Mouse (Mus musculus) Patski (cell line): ENCODE data around the gene Gpr12. TPM values are rescaled to one million over a fixed set of nuclear protein-coding genes. Genes with fewer than 3 reads are reported as not detected.
"Not testable (repeated sequence)": the region's sequence is repeated elsewhere in the genome, so short reads cannot be mapped to it uniquely, and the experiment has no call there.

Experiments used
- ATAC-seq: fragments of 100-300 bp; one replicate; pipeline ENCODE4 v1.8.0; 2021
- CTCF ChIA-PET: fragments of 350-600 bp; sonication (Branson Sonifier 250); formaldehyde crosslinking; loops from one replicate; lab custom pipeline; 2022; ENCODE audit warnings: inconsistent platforms; lab: Charles Lee
- POLR2A ChIA-PET: fragments of 350-600 bp; sonication (Branson Sonifier 250); formaldehyde crosslinking; loops from one replicate; lab custom pipeline; 2022; ENCODE audit warnings: antibody characterized with exemption, inconsistent platforms; lab: Charles Lee
- DNase-seq: peaks from one replicate; pipeline ENCODE4 v3.0.0-alpha.2; 2011; ENCODE audit warnings: low read depth, low spot score
- H3K27me3 ChIP-seq: fragments of 371-371 bp; one replicate; pipeline ENCODE4 v1.5.1; 2021
- CTCF ChIP-seq: fragments of 100-300 bp; IDR thresholded peaks from one replicate; pipeline ENCODE4 v1.5.1; 2021
- in situ Hi-C: fragments of 300-500 bp; cut with MboI; formaldehyde crosslinking; loops from 3 replicates; pipeline ENCODE4 v1.11.1; 2018; ENCODE audit warnings: low pct_unique_long_range_greater_than_20kb, mixed read lengths
- polyA plus RNA-seq: library from polyadenylated mRNA; unstranded; gene quantifications from one replicate; pipeline ENCODE4 v1.2.3, GENCODE M21; 2021

Gene Gpr12
- polyA plus RNA-seq, 1 experiment from 2014 or later: 0.03 TPM

- ATAC-seq (no peak), DNase-seq (no peak)
- ChIA-PET CTCF (no interaction called here), POLR2A (no interaction called here)
- in situ Hi-C loops: loop anchor here (10.0 kb wide), 1 partner anchor 232 kb away; no protein-coding TSS in a partner anchor
- H3K27me3 ChIP-seq: peaks cover 47% of the 10 kb centered on the region
- no peak for TF ChIP-seq CTCF
Observed at GRCm38 (mm10) chr5:146586357-146587070, 1.5 kb upstream of the Gpr12 start.

- ChIA-PET POLR2A (no interaction called here), CTCF (no interaction called here)
- H3K27me3 ChIP-seq: peaks cover 47% of the 10 kb centered on the region
- no peak for TF ChIP-seq CTCF
- no peak for ATAC-seq
- in situ Hi-C loops: loop anchor here (10.0 kb wide), 1 partner anchor 230 kb away; no protein-coding TSS in a partner anchor
- DNase-seq: no peak
Observed at GRCm38 (mm10) chr5:146585307-146585651, 240 bp upstream of the Gpr12 start.

GRCm38 (mm10) chr5:146584156-146584477 lies 922 bp downstream of the Gpr12 start:
- no peak for ATAC-seq

GRCm38 (mm10) chr5:146576668-146577067 lies 8.4 kb downstream of the Gpr12 start:
- peaks cover 20% of the 10 kb centered on the region for H3K27me3 ChIP-seq
- POLR2A ChIA-PET: no interaction called here
- CTCF ChIA-PET: no interaction called here
- DNase-seq (no peak), ATAC-seq (no peak)
- no peak for TF ChIP-seq CTCF
- in situ Hi-C loops: no loop called here

More at GRCm38 (mm10) chr5:146584156-146584477, 922 bp downstream of the Gpr12 start:
- ChIA-PET POLR2A (no interaction called here), CTCF (no interaction called here)
- DNase-seq: no peak
- TF ChIP-seq CTCF: no peak
- in situ Hi-C loops: loop anchor here (10.0 kb wide), 1 partner anchor 229 kb away; no protein-coding TSS in a partner anchor
- H3K27me3 ChIP-seq: peaks cover 52% of the 10 kb centered on the region

- ATAC-seq, in situ Hi-C loops, POLR2A ChIA-PET, DNase-seq: not testable (repeated sequence)
- H3K27me3 ChIP-seq: peaks cover 11% of the 10 kb centered on the region
- CTCF ChIA-PET: interaction anchor here (1.1 kb wide), 1 partner anchor 9 kb away, joined by 3 read pairs; no protein-coding TSS in a partner anchor
Observed at GRCm38 (mm10) chr5:146572735-146573042, 12.3 kb downstream of the Gpr12 start.

GRCm38 (mm10) chr5:146571830-146572734 lies 13.0 kb downstream of the Gpr12 start:
- CTCF ChIA-PET: interaction anchor here (1.1 kb wide), 1 partner anchor 8 kb away, joined by 3 read pairs; no protein-coding TSS in a partner anchor
- peaks cover 15% of the 10 kb centered on the region for H3K27me3 ChIP-seq
- in situ Hi-C loops, ATAC-seq, DNase-seq, POLR2A ChIA-PET: not testable (repeated sequence)

GRCm38 (mm10) chr5:146570179-146570578 lies 14.9 kb downstream of the Gpr12 start:
- ATAC-seq, in situ Hi-C loops, DNase-seq, CTCF ChIA-PET, POLR2A ChIA-PET: not testable (repeated sequence)
- peaks cover 15% of the 10 kb centered on the region for H3K27me3 ChIP-seq

- DNase-seq (no peak), ATAC-seq (no peak)
- CTCF ChIA-PET: no interaction called here
- POLR2A ChIA-PET: no interaction called here
- in situ Hi-C loops: loop anchor here (5.0 kb wide), 1 partner anchor 420 kb away; no protein-coding TSS in a partner anchor
- H3K27me3 ChIP-seq: peaks cover 5% of the 10 kb centered on the region
- TF ChIP-seq CTCF: peak; percentile 55
Observed at GRCm38 (mm10) chr5:146567054-146567453, 18.0 kb downstream of the Gpr12 start.

GRCm38 (mm10) chr5:146564259-146564658 lies 20.8 kb downstream of the Gpr12 start:
- no peak for ATAC-seq
- ChIA-PET POLR2A (no interaction called here), CTCF (interaction anchor here (0.7 kb wide), 1 partner anchor 8 kb away, joined by 3 read pairs; no protein-coding TSS in a partner anchor)

GRCm38 (mm10) chr5:146555836-146556235 lies 29.2 kb downstream of the Gpr12 start, which contains the start of gene Gm3415:
Gene Gm3415 (plus strand): TSS chr5:146556136.
- in situ Hi-C loops, CTCF ChIA-PET: not testable (repeated sequence)

More at GRCm38 (mm10) chr5:146564259-146564658, 20.8 kb downstream of the Gpr12 start:
- peaks cover 5% of the 10 kb centered on the region for H3K27me3 ChIP-seq
- TF ChIP-seq CTCF: no peak
- in situ Hi-C loops: no loop called here
- no peak for DNase-seq

GRCm38 (mm10) chr5:146537347-146537746 lies 47.7 kb downstream of the Gpr12 start, which contains the start of gene Gm3409:
Gene Gm3409 (plus strand): TSS chr5:146537647.
- in situ Hi-C loops: not testable (repeated sequence)

More at GRCm38 (mm10) chr5:146555836-146556235, 29.2 kb downstream of the Gpr12 start, which contains the start of gene Gm3415:
- ATAC-seq, H3K27me3 ChIP-seq, DNase-seq, POLR2A ChIA-PET: not testable (repeated sequence)

More at GRCm38 (mm10) chr5:146537347-146537746, 47.7 kb downstream of the Gpr12 start, which contains the start of gene Gm3409:
- DNase-seq, H3K27me3 ChIP-seq, POLR2A ChIA-PET, ATAC-seq, CTCF ChIA-PET: not testable (repeated sequence)

Other genes with a start within 250 kb of the Gpr12 start
- 19.0 TPM for gene Wasf3, start 200.3 kb downstream of the Gpr12 start, polyA plus RNA-seq
- gene Gm6408, start 103.3 kb downstream of the Gpr12 start, polyA plus RNA-seq: not detected
- not detected for gene Gm6370, start 93.9 kb downstream of the Gpr12 start, polyA plus RNA-seq
- not detected for gene 4930449I24Rik, start 82.8 kb downstream of the Gpr12 start, polyA plus RNA-seq
- gene Gm3402, start 71.1 kb downstream of the Gpr12 start, polyA plus RNA-seq: not detected
- gene Gm3404, start 59.4 kb downstream of the Gpr12 start, polyA plus RNA-seq: not detected
- gene Gm3409, start 47.6 kb downstream of the Gpr12 start, polyA plus RNA-seq: not detected
- gene Gm3415, start 29.1 kb downstream of the Gpr12 start, polyA plus RNA-seq: not detected
- gene Usp12, start 209.8 kb upstream of the Gpr12 start, polyA plus RNA-seq: 135 TPM
- gene Rpl21, start 247.7 kb upstream of the Gpr12 start, polyA plus RNA-seq: 581 TPM